Mouse (Mus musculus): ENCODE data around the gene Slc47a1.

GRCm38 (mm10) chr11:61319923-61320567 is 58.1 kb downstream of the Slc47a1 start:
- TF ChIP-seq CTCF (IDR thresholded peaks at IDR 0.05; ENCODE audit: insufficient read depth, low read length) (no peak), POLR2A (IDR thresholded peaks at IDR 0.05; ENCODE audit: borderline replicate concordance, extremely low read depth, low read depth, low read length) (no peak)
